Mouse (Mus musculus): ENCODE data around the gene Ceacam16.

GRCm38 (mm10) chr7:19867751-19868399 lies 6.8 kb upstream of the Ceacam16 start:
- no peak for TF ChIP-seq CTCF (conservative IDR thresholded peaks at IDR 0.05 in 1 of 2, IDR thresholded peaks at IDR 0.05 in 1 of 2; ENCODE audit: low read depth in 2 of 2, low read length in 2 of 2)
- TF ChIP-seq POLR2A (IDR thresholded peaks at IDR 0.05; ENCODE audit: low read depth, low read length): no peak
- no peak for TF ChIP-seq UBTF (IDR thresholded peaks at IDR 0.05; ENCODE audit: low read depth, low read length)
- TF ChIP-seq ZC3H11A (IDR thresholded peaks at IDR 0.05; ENCODE audit: low read depth, low read length): no peak
